ENCODE assay signal across 21 mouse cellular contexts in the genomic region with DNA sequence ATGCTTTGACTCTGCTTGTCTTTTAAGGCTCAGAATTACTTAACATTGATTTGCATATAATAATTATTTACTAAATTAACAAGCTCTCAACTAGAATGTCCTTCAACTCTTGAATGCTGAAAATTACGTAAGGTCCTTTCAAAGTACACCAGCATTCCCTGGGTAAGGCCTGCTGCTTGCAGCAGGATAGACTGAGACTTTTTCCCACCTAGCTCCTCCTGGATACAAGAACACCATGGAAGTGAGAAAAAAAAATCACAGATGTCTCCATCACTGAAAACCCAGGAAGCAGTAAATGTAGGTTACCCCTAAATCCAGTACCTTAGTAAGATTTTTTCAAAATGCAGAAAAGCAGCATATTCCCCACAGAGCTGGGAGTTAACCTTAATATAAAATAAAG.
DNase-seq lines count a peak whose midpoint lies in the region; ATAC-seq lines count a peak whose summit lies in the region.
"Had no signal": no experiment of that assay in that cellular context is flagged by ENCODE, and none has a peak within 500 bp of the region (broad histone marks: within the 10 kb centered on the region; RNA-seq: fewer than 3 reads in every experiment).

No protein-coding gene starts in this region.

- H3K9me3 ChIP-seq in neural tube, embryonic 13.5 days, result no peaks in the 10 kb centered on the region
- H3K9me3 ChIP-seq: embryonic facial prominence, embryonic 12.5 days; embryonic facial prominence, embryonic 15.5 days; hindbrain, embryonic 15.5 days had no signal

- H3K27me3 ChIP-seq in neural tube, embryonic 13.5 days, result no peaks in the 10 kb centered on the region
- H3K27me3 ChIP-seq: embryonic facial prominence, embryonic 12.5 days; embryonic facial prominence, embryonic 15.5 days; hindbrain, embryonic 15.5 days had no signal

- DNase-seq in frontal cortex, postnatal 10 days (ENCODE audit: low spot score in 2 of 2), result no peak
- DNase-seq in kidney, adult 11 months, result peak; percentile 4
- DNase-seq in kidney, postnatal 4 days, result no peak
- DNase-seq in kidney, adult 9 months, result peak; percentile 67
- no peak for DNase-seq in kidney, postnatal 14 days
- no peak for DNase-seq in neural tube, embryonic 10.5 days (ENCODE audit: extremely low spot score, low spot score)
- DNase-seq: adrenal gland, adult 8-10 months; adrenal gland, postnatal 25 days; cerebellum, adult 18-20 months; cerebellum, adult 9-10 months; forebrain, postnatal 0 days; gastrocnemius, postnatal 10 days; gastrocnemius, postnatal 36 days; heart, adult 11 months had no signal

- H3K4me2 ChIP-seq in neural tube, embryonic 13.5 days, result no peak overlapping the region
- H3K4me2 ChIP-seq: embryonic facial prominence, embryonic 12.5 days; embryonic facial prominence, embryonic 15.5 days; heart, embryonic 11.5 days; hindbrain, embryonic 15.5 days had no signal

- no peaks in the 10 kb centered on the region for H3K36me3 ChIP-seq in neural tube, embryonic 13.5 days
- H3K36me3 ChIP-seq: embryonic facial prominence, embryonic 12.5 days; embryonic facial prominence, embryonic 15.5 days; hindbrain, embryonic 15.5 days had no signal

- peak overlapping the region; percentile 76; the same call in 1 of the 2 replicates for H3K27ac ChIP-seq in neural tube, embryonic 13.5 days (replicated peaks)
- H3K27ac ChIP-seq: embryonic facial prominence, embryonic 12.5 days; embryonic facial prominence, embryonic 15.5 days; hindbrain, embryonic 15.5 days had no signal

- peaks cover 52% of the 10 kb centered on the region for H3K4me1 ChIP-seq in neural tube, embryonic 13.5 days (replicated peaks)
- H3K4me1 ChIP-seq: embryonic facial prominence, embryonic 12.5 days; embryonic facial prominence, embryonic 15.5 days had no signal

- H3K4me3 ChIP-seq in neural tube, embryonic 13.5 days, result no peak overlapping the region
- H3K4me3 ChIP-seq: embryonic facial prominence, embryonic 12.5 days; embryonic facial prominence, embryonic 15.5 days; hindbrain, embryonic 15.5 days had no signal

- ATAC-seq in frontal cortex, adult (ENCODE audit: low TSS enrichment), result peak; percentile 56
- ATAC-seq in neural tube, embryonic 13.5 days (ENCODE audit: low read depth), result no peak
- ATAC-seq: activated CD4-positive, CD25-positive, alpha-beta regulatory T cell, adult 4 months; forebrain, postnatal 0 days had no signal

- no peak overlapping the region for H3K9ac ChIP-seq in neural tube, embryonic 13.5 days
- H3K9ac ChIP-seq: embryonic facial prominence, embryonic 12.5 days; embryonic facial prominence, embryonic 15.5 days; forebrain, postnatal 0 days; hindbrain, embryonic 15.5 days had no signal

- 76% methylated on average over 1 of the region's 1 CpGs for WGBS in neural tube, embryonic 13.5 days

Comparison
In these comparisons a context has a peak if more than half of its experiments do, and no peak if none do; other contexts are left out.
1. DNase-seq: peak in kidney, adult 11 months (single experiment) and kidney, adult 9 months (single experiment); none in frontal cortex, postnatal 10 days (0 of 2), kidney, postnatal 4 days (0 of 2), kidney, postnatal 14 days (single experiment) and neural tube, embryonic 10.5 days (single experiment).